Mouse (Mus musculus) megakaryocyte, embryonic 14.5 days (primary cell): Measurements from ENCODE around the gene Gm3646.

Source experiments
- FLI1 ChIP-seq: IDR thresholded peaks from 2 replicates; pipeline ENCODE4 v1.6.1; 2012; ENCODE audit warnings: low read length, inconsistent platforms, mixed read lengths
- GATA1 ChIP-seq: IDR thresholded peaks from 3 replicates; pipeline ENCODE4 v1.6.1; 2012; ENCODE audit warnings: mixed read lengths, low read length, inconsistent platforms, borderline replicate concordance

- TF ChIP-seq GATA1: no peak
- no peak for TF ChIP-seq FLI1
Measured at GRCm38 (mm10) chr1:39824902-39825301, 19.8 kb upstream of the Gm3646 start.
